Mouse (Mus musculus) forebrain, embryonic 14.5 days (tissue): ENCODE results near the gene Snrpf. TPM values are rescaled to one million over a fixed set of nuclear protein-coding genes. Genes with fewer than 3 reads are reported as not detected.

Source experiments
- ATAC-seq: fragments of 200-750 bp; cut with Nextera tagmentation; 2 replicates; pipeline ENCODE4 v1.8.0; 2017; ENCODE audit warnings: mild to moderate bottlenecking, moderate library complexity
- DNase-seq: peaks from one replicate; pipeline ENCODE4 v3.0.0-alpha.2; 2015; ENCODE audit warnings: low spot score
- H3K27ac ChIP-seq: fragments of 300-500 bp; sonication (generic); 2 replicates; pipeline ENCODE4 v1.5.1; 2014; ENCODE audit warnings: low read depth, mild to moderate bottlenecking, control low read depth, low read length, moderate library complexity
- H3K27me3 ChIP-seq: fragments of 300-500 bp; sonication (generic); replicated peaks from 2 replicates; pipeline ENCODE4 v1.6.1; 2014; ENCODE audit warnings: low read length, control low read depth, mixed read lengths; ENCODE audit not compliant: control insufficient read depth, insufficient read depth
- H3K36me3 ChIP-seq: fragments of 300-500 bp; sonication (generic); 2 replicates; pipeline ENCODE4 v1.6.1; 2014; ENCODE audit warnings: low read length, control low read depth; ENCODE audit not compliant: control insufficient read depth, insufficient read depth
- H3K4me1 ChIP-seq: fragments of 300-500 bp; sonication (generic); 2 replicates; pipeline ENCODE4 v1.6.1; 2014; ENCODE audit warnings: antibody characterized with exemption, low read length, control low read depth; ENCODE audit not compliant: control insufficient read depth, insufficient read depth
- H3K4me2 ChIP-seq: fragments of 300-500 bp; sonication (generic); 2 replicates; pipeline ENCODE4 v1.6.1; 2014; ENCODE audit warnings: mild to moderate bottlenecking, control low read depth, low read length
- H3K4me3 ChIP-seq: fragments of 300-500 bp; sonication (generic); 2 replicates; pipeline ENCODE4 v1.5.1; 2014; ENCODE audit warnings: low read depth, low read length, control low read depth
- H3K9ac ChIP-seq: fragments of 300-500 bp; sonication (generic); 2 replicates; pipeline ENCODE4 v1.6.1; 2014; ENCODE audit warnings: mild to moderate bottlenecking, low read length, control low read depth, moderate library complexity
- H3K9me3 ChIP-seq: fragments of 300-500 bp; sonication (generic); replicated peaks from 2 replicates; pipeline ENCODE4 v1.6.1; 2016; ENCODE audit warnings: low read length, control low read depth, mixed read lengths; ENCODE audit not compliant: control insufficient read depth
- WGBS: fragments of 180-500 bp; shearing (Covaris S2); extraction: QIAGEN DNeasy Blood & Tissue Kit; methylation state at CpG from one replicate; pipeline ENCODE4 v1.1.7; 2014; 5-methylcytosine and 5-hydroxymethylcytosine counted together
- polyA plus RNA-seq: library from polyadenylated mRNA; unstranded; fragments of >200 nt; fragmentation: Nextera tagmentation; extraction: Ambion mirVana; gene quantifications from 2 replicates; pipeline ENCODE4 v1.2.1, GENCODE M21; 2014

Gene Snrpf
- polyA plus RNA-seq, 1 experiment from 2014 or later, result 123 TPM

DNA sequence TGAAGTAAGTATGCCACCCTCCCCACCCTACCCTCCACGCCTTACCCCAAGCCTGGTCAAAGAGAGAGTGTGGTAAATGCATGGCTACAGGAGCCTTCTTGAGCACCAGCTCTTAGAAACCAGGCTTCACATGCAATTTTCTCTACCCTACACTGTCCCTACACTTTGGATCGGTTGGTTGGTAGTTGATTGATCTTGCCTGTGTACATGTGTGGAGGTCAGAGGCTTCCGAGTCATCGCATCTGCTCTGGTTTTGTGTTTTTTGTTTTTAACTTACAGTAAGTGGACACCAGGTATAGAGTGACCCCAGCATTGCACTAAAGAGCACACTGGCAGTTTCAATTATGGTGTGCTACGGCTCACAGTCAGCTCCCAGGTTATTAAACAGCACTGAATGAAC, 45.3 kb downstream of the Snrpf start:
- H3K4me3 ChIP-seq, result no peak overlapping the region
- no peaks in the 10 kb centered on the region for H3K9me3 ChIP-seq
- H3K27me3 ChIP-seq, result no peaks in the 10 kb centered on the region
- no peak for ATAC-seq
- H3K36me3 ChIP-seq, result no peaks in the 10 kb centered on the region
- H3K27ac ChIP-seq, result no peak overlapping the region
- H3K4me1 ChIP-seq, result no peaks in the 10 kb centered on the region
- no peak for DNase-seq
- whole genome bisulfite sequencing, result 75% methylated on average over 5 of the region's 5 CpGs
- no peak overlapping the region for H3K4me2 ChIP-seq
- no peak overlapping the region for H3K9ac ChIP-seq

- Histone ChIP-seq H3K4me2 (no peak overlapping the region), H3K4me1 (no peaks in the 10 kb centered on the region), H3K27me3 (no peaks in the 10 kb centered on the region), H3K27ac (no peak overlapping the region), H3K36me3 (no peaks in the 10 kb centered on the region), H3K9me3 (no peaks in the 10 kb centered on the region), H3K9ac (no peak overlapping the region), H3K4me3 (no peak overlapping the region)
- 56% methylated on average over 6 of the region's 6 CpGs for WGBS
- DNase-seq, result no peak
- no peak for ATAC-seq
Measured at GRCm38 (mm10) chr10:93543176-93543575, 46.3 kb downstream of the Snrpf start.

GRCm38 (mm10) chr10:93542356-93542755, 47.1 kb downstream of the Snrpf start:
- H3K4me2 ChIP-seq, result no peak overlapping the region
- no peaks in the 10 kb centered on the region for H3K4me1 ChIP-seq
- no peaks in the 10 kb centered on the region for H3K27me3 ChIP-seq
- DNase-seq (no peak), ATAC-seq (no peak)
- H3K36me3 ChIP-seq, result no peaks in the 10 kb centered on the region
- H3K9ac ChIP-seq, result no peak overlapping the region
- 36% methylated on average over 4 of the region's 4 CpGs for whole genome bisulfite sequencing
- H3K4me3 ChIP-seq, result no peak overlapping the region
- H3K27ac ChIP-seq, result no peak overlapping the region
- no peaks in the 10 kb centered on the region for H3K9me3 ChIP-seq

DNA sequence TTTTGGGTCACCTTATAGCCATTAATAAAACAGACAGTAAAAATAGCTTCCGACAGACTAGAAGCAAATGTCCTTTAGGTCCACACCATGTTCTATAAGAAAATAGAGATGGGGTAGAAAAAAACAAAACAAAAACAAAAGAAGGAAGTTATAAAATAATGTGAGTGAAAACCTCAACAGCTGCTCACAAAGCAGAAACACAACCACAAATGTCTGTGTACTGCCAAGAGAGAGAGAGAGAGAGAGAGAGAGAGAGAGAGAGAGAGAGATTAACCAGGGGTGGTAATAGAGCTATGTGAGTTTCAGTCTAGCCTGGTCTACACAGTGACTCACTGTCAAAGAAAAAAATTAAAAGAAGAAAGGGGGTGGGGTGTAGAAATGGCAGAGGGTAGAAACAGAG, 47.9 kb downstream of the Snrpf start:
- 89% methylated on average over 1 of the region's 1 CpGs for WGBS
- ATAC-seq (no peak), DNase-seq (no peak)
- Histone ChIP-seq H3K4me3 (no peak overlapping the region), H3K9me3 (no peaks in the 10 kb centered on the region), H3K36me3 (no peaks in the 10 kb centered on the region), H3K27me3 (no peaks in the 10 kb centered on the region), H3K9ac (no peak overlapping the region), H3K27ac (no peak overlapping the region), H3K4me2 (no peak overlapping the region), H3K4me1 (no peaks in the 10 kb centered on the region)

GRCm38 (mm10) chr10:93540431-93541210, 48.9 kb downstream of the Snrpf start, which contains the start of gene Ccdc38:
Ccdc38 (plus strand) TSS chr10:93540632.
- H3K4me2 ChIP-seq, result peak within 1 kb of the TSS; percentile 69
- no peak for DNase-seq
- H3K9me3 ChIP-seq, result no peaks in the 10 kb centered on the region
- H3K27me3 ChIP-seq, result no peaks in the 10 kb centered on the region
- no peaks in the 10 kb centered on the region for H3K4me1 ChIP-seq
- WGBS, result 71% methylated on average over 17 of the region's 17 CpGs
- peak within 1 kb of the TSS; percentile 54 for H3K9ac ChIP-seq
- no peaks in the 10 kb centered on the region for H3K36me3 ChIP-seq
- peak; percentile 8; the same call in 1 of the 2 replicates for ATAC-seq
- H3K4me3 ChIP-seq, result peak within 1 kb of the TSS; percentile 30
- H3K27ac ChIP-seq, result no peak within 1 kb of the TSS

DNA sequence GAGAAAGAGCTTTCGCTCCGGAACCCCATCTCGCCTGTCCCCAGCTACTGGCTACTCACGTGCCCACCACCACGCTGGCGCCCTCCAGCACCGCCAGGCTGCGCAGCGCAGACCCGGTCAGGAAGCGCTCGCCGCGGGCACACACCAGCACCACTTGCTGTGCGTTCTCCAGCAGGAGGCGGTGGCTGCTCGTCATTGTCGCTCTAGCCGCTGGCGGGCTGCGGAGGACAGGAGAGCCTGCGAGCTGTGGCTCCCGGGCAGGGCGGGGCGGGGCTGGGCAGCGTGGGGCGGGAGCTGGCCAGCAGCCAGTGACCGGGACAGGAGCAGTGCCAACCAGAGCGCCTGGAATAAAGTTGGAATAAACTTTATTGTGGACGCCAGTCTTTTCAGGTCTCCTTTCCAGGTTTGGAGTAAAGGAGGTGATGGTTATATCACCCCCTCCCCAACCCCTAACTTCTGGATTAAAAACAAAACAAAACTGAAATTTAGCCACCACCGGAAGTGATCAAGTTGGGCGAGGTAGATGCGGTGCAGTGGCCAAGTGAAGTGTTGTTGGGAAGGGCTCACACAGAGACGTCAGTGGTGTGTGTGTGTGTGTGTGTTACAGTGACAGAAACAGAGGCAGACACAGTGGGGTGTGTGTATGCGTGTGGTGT, 49.6 kb downstream of the Snrpf start, which contains the start of gene Amdhd1:
Gene Amdhd1, minus strand, starts transcription at position 259 of the 656 bp plus-strand sequence.
- Histone ChIP-seq H3K4me3 (peak within 1 kb of the TSS; percentile 30), H3K4me1 (no peaks in the 10 kb centered on the region), H3K9ac (peak within 1 kb of the TSS; percentile 54), H3K9me3 (no peaks in the 10 kb centered on the region), H3K4me2 (peak within 1 kb of the TSS; percentile 69), H3K36me3 (no peaks in the 10 kb centered on the region), H3K27ac (no peak within 1 kb of the TSS), H3K27me3 (no peaks in the 10 kb centered on the region)
- ATAC-seq (peak; percentile 95), DNase-seq (peak; percentile 85)
- WGBS, result 3% methylated on average over 35 of the region's 35 CpGs

- H3K36me3 ChIP-seq, result no peaks in the 10 kb centered on the region
- no peaks in the 10 kb centered on the region for H3K27me3 ChIP-seq
- 81% methylated on average over 6 of the region's 6 CpGs for WGBS
- H3K27ac ChIP-seq, result no peak overlapping the region
- ATAC-seq (no peak), DNase-seq (no peak)
- H3K9ac ChIP-seq, result no peak overlapping the region
- no peaks in the 10 kb centered on the region for H3K9me3 ChIP-seq
- no peak overlapping the region for H3K4me3 ChIP-seq
- no peak overlapping the region for H3K4me2 ChIP-seq
- H3K4me1 ChIP-seq, result peaks cover 3% of the 10 kb centered on the region
Measured at GRCm38 (mm10) chr10:93538818-93539217, 50.7 kb downstream of the Snrpf start.

DNA sequence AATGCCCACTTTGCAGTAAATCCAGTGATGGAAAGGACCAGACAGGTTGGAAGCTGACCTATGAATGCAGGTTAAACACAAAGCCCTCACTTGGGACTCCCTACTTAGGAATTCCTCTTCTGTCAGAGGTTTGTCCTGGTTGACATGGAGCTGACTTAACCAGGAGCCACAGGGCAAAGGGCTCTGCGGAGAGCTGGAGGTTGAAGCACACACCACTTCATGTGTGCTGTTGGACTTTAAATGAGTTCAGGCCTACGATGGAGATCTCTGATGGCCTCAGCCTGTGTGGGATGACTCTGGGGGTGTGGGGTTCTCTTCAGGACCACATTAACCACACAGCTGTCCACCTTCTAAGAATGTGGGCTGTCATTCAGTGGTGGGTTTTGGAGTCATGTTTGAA, 51.2 kb downstream of the Snrpf start:
- Histone ChIP-seq H3K27ac (no peak overlapping the region), H3K4me1 (peaks cover 3% of the 10 kb centered on the region), H3K27me3 (no peaks in the 10 kb centered on the region), H3K4me3 (no peak overlapping the region), H3K4me2 (no peak overlapping the region), H3K9ac (no peak overlapping the region), H3K36me3 (no peaks in the 10 kb centered on the region), H3K9me3 (no peaks in the 10 kb centered on the region)
- ATAC-seq, result no peak
- DNase-seq, result no peak
- WGBS, result 95% methylated on average over 2 of the region's 2 CpGs
